Mouse (Mus musculus): Measurements from ENCODE around the gene Lmna. TPM values are rescaled to one million over a fixed set of nuclear protein-coding genes. Genes with fewer than 3 reads are reported as not detected.

Lmna gene
- polyA plus RNA-seq, 1 experiment from 2014 or later = 55.7 TPM

- no peaks in the 10 kb centered on the region for H3K27me3 ChIP-seq (ENCODE audit: control insufficient read depth, insufficient read depth, low read length)
- peak overlapping the region; percentile 73 for H3K4me2 ChIP-seq (replicated peaks; ENCODE audit: low read depth, low read length)
- no peak for ATAC-seq (ENCODE audit: low FRiP score, low TSS enrichment)
- H3K36me3 ChIP-seq (ENCODE audit: control insufficient read depth, insufficient read depth, low read length) = peaks cover 13% of the 10 kb centered on the region
- H3K9me3 ChIP-seq (ENCODE audit: control insufficient read depth, low read length) = no peaks in the 10 kb centered on the region
- H3K27ac ChIP-seq (ENCODE audit: low read depth, low read length) = no peak overlapping the region
- WGBS = 75% methylated on average over 4 of the region's 4 CpGs
- peaks cover 19% of the 10 kb centered on the region for H3K4me1 ChIP-seq (ENCODE audit: control insufficient read depth, insufficient read depth, low read length)
- no peak overlapping the region; the same call in 1 of the 2 replicates for H3K4me3 ChIP-seq (ENCODE audit: low read length)
- peak overlapping the region; percentile 51; the same call in 1 of the 2 replicates for H3K9ac ChIP-seq (ENCODE audit: low read depth, low read length)
These were observed 41.8 kb upstream of the Lmna start for GRCm38 (mm10) chr3:88551586-88551985.

GRCm38 (mm10) chr3:88548180-88548917, 38.6 kb upstream of the Lmna start, which contains the start of gene Rab25:
Rab25 (minus strand) TSS chr3:88548300.
- Histone ChIP-seq H3K4me1 (ENCODE audit: control insufficient read depth, insufficient read depth, low read length) (peaks cover 7% of the 10 kb centered on the region), H3K9me3 (ENCODE audit: control insufficient read depth, low read length) (no peaks in the 10 kb centered on the region), H3K4me2 (replicated peaks; ENCODE audit: low read depth, low read length) (peak within 1 kb of the TSS; percentile 21; the same call in 1 of the 2 replicates), H3K9ac (ENCODE audit: low read depth, low read length) (no peak within 1 kb of the TSS), H3K27ac (ENCODE audit: low read depth, low read length) (0 out of 2 replicates have a peak within 1 kb of the TSS, but pooled peaks have one; percentile 15), H3K36me3 (ENCODE audit: control insufficient read depth, insufficient read depth, low read length) (0 out of 2 replicates have a peak, but pooled peaks cover 2% of the 10 kb centered on the region), H3K27me3 (ENCODE audit: control insufficient read depth, insufficient read depth, low read length) (no peaks in the 10 kb centered on the region), H3K4me3 (ENCODE audit: low read length) (0 out of 2 replicates have a peak within 1 kb of the TSS, but pooled peaks have one; percentile 1)
- WGBS = 51% methylated on average over 18 of the region's 18 CpGs
- ATAC-seq (ENCODE audit: low FRiP score, low TSS enrichment) = no peak

GRCm38 (mm10) chr3:88546674-88547418, 37.1 kb upstream of the Lmna start:
- no peaks in the 10 kb centered on the region for H3K9me3 ChIP-seq (ENCODE audit: control insufficient read depth, low read length)
- WGBS = 73% methylated on average over 6 of the region's 6 CpGs
- no peak for ATAC-seq (ENCODE audit: low FRiP score, low TSS enrichment)
- no peak overlapping the region for H3K9ac ChIP-seq (ENCODE audit: low read depth, low read length)
- no peaks in the 10 kb centered on the region for H3K27me3 ChIP-seq (ENCODE audit: control insufficient read depth, insufficient read depth, low read length)
- no peak overlapping the region for H3K4me2 ChIP-seq (replicated peaks; ENCODE audit: low read depth, low read length)
- H3K27ac ChIP-seq (ENCODE audit: low read depth, low read length) = no peak overlapping the region
- 0 out of 2 replicates have a peak, but pooled peaks cover 2% of the 10 kb centered on the region for H3K36me3 ChIP-seq (ENCODE audit: control insufficient read depth, insufficient read depth, low read length)
- peaks cover 5% of the 10 kb centered on the region for H3K4me1 ChIP-seq (ENCODE audit: control insufficient read depth, insufficient read depth, low read length)
- no peak overlapping the region for H3K4me3 ChIP-seq (ENCODE audit: low read length)

- Histone ChIP-seq H3K27me3 (ENCODE audit: control insufficient read depth, insufficient read depth, low read length) (no peaks in the 10 kb centered on the region), H3K9me3 (ENCODE audit: control insufficient read depth, low read length) (no peaks in the 10 kb centered on the region), H3K9ac (ENCODE audit: low read depth, low read length) (no peak overlapping the region), H3K4me3 (ENCODE audit: low read length) (no peak overlapping the region), H3K4me1 (ENCODE audit: control insufficient read depth, insufficient read depth, low read length) (0 out of 2 replicates have a peak, but pooled peaks cover under 1% of the 10 kb centered on the region), H3K36me3 (ENCODE audit: control insufficient read depth, insufficient read depth, low read length) (peaks cover 10% of the 10 kb centered on the region), H3K27ac (ENCODE audit: low read depth, low read length) (no peak overlapping the region), H3K4me2 (replicated peaks; ENCODE audit: low read depth, low read length) (no peak overlapping the region)
- ATAC-seq (ENCODE audit: low FRiP score, low TSS enrichment) = no peak
- WGBS = 53% methylated on average over 20 of the region's 20 CpGs
These were observed 35.3 kb upstream of the Lmna start for GRCm38 (mm10) chr3:88544955-88545591.

GRCm38 (mm10) chr3:88544514-88544913, 34.8 kb upstream of the Lmna start:
- 0 out of 2 replicates have a peak, but pooled peaks cover 3% of the 10 kb centered on the region for H3K4me1 ChIP-seq (ENCODE audit: control insufficient read depth, insufficient read depth, low read length)
- no peak overlapping the region for H3K27ac ChIP-seq (ENCODE audit: low read depth, low read length)
- no peak overlapping the region for H3K9ac ChIP-seq (ENCODE audit: low read depth, low read length)
- no peak overlapping the region for H3K4me3 ChIP-seq (ENCODE audit: low read length)
- no peak overlapping the region for H3K4me2 ChIP-seq (replicated peaks; ENCODE audit: low read depth, low read length)
- WGBS = 30% methylated on average over 5 of the region's 5 CpGs
- peaks cover 13% of the 10 kb centered on the region for H3K36me3 ChIP-seq (ENCODE audit: control insufficient read depth, insufficient read depth, low read length)
- no peaks in the 10 kb centered on the region for H3K9me3 ChIP-seq (ENCODE audit: control insufficient read depth, low read length)
- peak; percentile 30; the same call in 1 of the 2 replicates for ATAC-seq (ENCODE audit: low FRiP score, low TSS enrichment)
- no peaks in the 10 kb centered on the region for H3K27me3 ChIP-seq (ENCODE audit: control insufficient read depth, insufficient read depth, low read length)

GRCm38 (mm10) chr3:88543651-88544410, 34.1 kb upstream of the Lmna start:
- no peak overlapping the region for H3K4me2 ChIP-seq (replicated peaks; ENCODE audit: low read depth, low read length)
- no peak overlapping the region for H3K27ac ChIP-seq (ENCODE audit: low read depth, low read length)
- no peak for ATAC-seq (ENCODE audit: low FRiP score, low TSS enrichment)
- H3K9me3 ChIP-seq (ENCODE audit: control insufficient read depth, low read length) = no peaks in the 10 kb centered on the region
- no peaks in the 10 kb centered on the region for H3K27me3 ChIP-seq (ENCODE audit: control insufficient read depth, insufficient read depth, low read length)
- H3K36me3 ChIP-seq (ENCODE audit: control insufficient read depth, insufficient read depth, low read length) = peaks cover 17% of the 10 kb centered on the region
- peaks cover 3% of the 10 kb centered on the region; the same call in 1 of the 2 replicates for H3K4me1 ChIP-seq (ENCODE audit: control insufficient read depth, insufficient read depth, low read length)
- WGBS = 70% methylated on average over 5 of the region's 5 CpGs
- no peak overlapping the region for H3K9ac ChIP-seq (ENCODE audit: low read depth, low read length)
- H3K4me3 ChIP-seq (ENCODE audit: low read length) = no peak overlapping the region

GRCm38 (mm10) chr3:88543174-88543573, 33.4 kb upstream of the Lmna start:
- ATAC-seq (ENCODE audit: low FRiP score, low TSS enrichment) = no peak
- H3K4me1 ChIP-seq (ENCODE audit: control insufficient read depth, insufficient read depth, low read length) = peaks cover 8% of the 10 kb centered on the region
- no peaks in the 10 kb centered on the region for H3K27me3 ChIP-seq (ENCODE audit: control insufficient read depth, insufficient read depth, low read length)
- peaks cover 24% of the 10 kb centered on the region for H3K36me3 ChIP-seq (ENCODE audit: control insufficient read depth, insufficient read depth, low read length)
- 77% methylated on average over 8 of the region's 8 CpGs for WGBS
- H3K9me3 ChIP-seq (ENCODE audit: control insufficient read depth, low read length) = no peaks in the 10 kb centered on the region
- H3K27ac ChIP-seq (ENCODE audit: low read depth, low read length) = no peak overlapping the region
- no peak overlapping the region for H3K4me2 ChIP-seq (replicated peaks; ENCODE audit: low read depth, low read length)
- H3K9ac ChIP-seq (ENCODE audit: low read depth, low read length) = no peak overlapping the region
- no peak overlapping the region for H3K4me3 ChIP-seq (ENCODE audit: low read length)

- peaks cover 15% of the 10 kb centered on the region for H3K4me1 ChIP-seq (ENCODE audit: control insufficient read depth, insufficient read depth, low read length)
- WGBS = 69% methylated on average over 4 of the region's 4 CpGs
These were observed 32.7 kb upstream of the Lmna start for GRCm38 (mm10) chr3:88542486-88542885.

More at GRCm38 (mm10) chr3:88542486-88542885, 32.7 kb upstream of the Lmna start:
- H3K4me3 ChIP-seq (ENCODE audit: low read length) = no peak overlapping the region
- H3K9me3 ChIP-seq (ENCODE audit: control insufficient read depth, low read length) = no peaks in the 10 kb centered on the region
- ATAC-seq (ENCODE audit: low FRiP score, low TSS enrichment) = no peak
- H3K27ac ChIP-seq (ENCODE audit: low read depth, low read length) = no peak overlapping the region
- H3K27me3 ChIP-seq (ENCODE audit: control insufficient read depth, insufficient read depth, low read length) = no peaks in the 10 kb centered on the region
- H3K9ac ChIP-seq (ENCODE audit: low read depth, low read length) = no peak overlapping the region
- H3K36me3 ChIP-seq (ENCODE audit: control insufficient read depth, insufficient read depth, low read length) = peaks cover 30% of the 10 kb centered on the region
- no peak overlapping the region for H3K4me2 ChIP-seq (replicated peaks; ENCODE audit: low read depth, low read length)
